Mouse (Mus musculus): ENCODE data around the gene Rtf1. TPM values are rescaled to one million over a fixed set of nuclear protein-coding genes. Genes with fewer than 3 reads are reported as not detected.

Gene Rtf1
- total RNA-seq (2023) = 10 to 100 TPM; 52.0 to 60.0 TPM

GRCm38 (mm10) chr2:119674525-119675214 lies at the start of gene Rtf1:
Rtf1 (plus strand) TSS chr2:119675068.

GRCm38 (mm10) chr2:119662220-119663182 lies 12.4 kb upstream of the Rtf1 start, which contains the start of gene Ndufaf1:
Ndufaf1 (minus strand) TSS chr2:119662827.

GRCm38 (mm10) chr2:119741581-119742411 lies 66.9 kb downstream of the Rtf1 start, which contains the start of gene Itpka:
Itpka (plus strand) TSS chr2:119742337.

GRCm38 (mm10) chr2:119760251-119760650 lies 85.4 kb downstream of the Rtf1 start, which contains the start of gene Ltk:
Ltk (minus strand) TSS chr2:119760431.

Other genes starting within 250 kb of the Rtf1 start
- 10 to 100 TPM; 48.6 to 50.0 TPM for gene Ino80, start 197.4 kb upstream of the Rtf1 start, total RNA-seq (2023)
- under 1 TPM; 0.09 to 0.12 TPM for gene Exd1, start 127.4 kb upstream of the Rtf1 start, total RNA-seq (2023)
- 10 to 100 TPM; 66.2 to 78.1 TPM for gene Chp1, start 127.4 kb upstream of the Rtf1 start, total RNA-seq (2023)
- gene Nusap1, start 56.8 kb upstream of the Rtf1 start, total RNA-seq (2023) = 1 to 10 TPM; 1.0 to 3.4 TPM
- 1 to 10 TPM; 1.2 to 1.7 TPM for gene Oip5, start 56.6 kb upstream of the Rtf1 start, total RNA-seq (2023)
- gene Ndufaf1, start 12.2 kb upstream of the Rtf1 start, total RNA-seq (2023) = 10 to 100 TPM; 13.4 to 17.7 TPM
- not detected for gene Itpka, start 67.3 kb downstream of the Rtf1 start, total RNA-seq (2023)
- gene Ltk, start 85.4 kb downstream of the Rtf1 start, total RNA-seq (2023) = 1 to 10 TPM in 1 of 2 experiments, under 1 TPM in 1; 0.79 to 2.0 TPM
- gene Rpap1, start 112.5 kb downstream of the Rtf1 start, total RNA-seq (2023) = 10 to 100 TPM; 29.0 to 34.1 TPM
- gene Tyro3, start 122.7 kb downstream of the Rtf1 start, total RNA-seq (2023) = 1 to 10 TPM; 7.2 to 8.9 TPM
- gene Mga, start 222.2 kb downstream of the Rtf1 start, total RNA-seq (2023) = 10 to 100 TPM; 92.8 to 100.0 TPM

All from T-cell, adult 66 days (primary cell).